Mouse (Mus musculus) limb, embryonic 14.5 days (tissue): ENCODE measurements around the gene Sgpp1. TPM values are rescaled to one million over a fixed set of nuclear protein-coding genes. Genes with fewer than 3 reads are reported as not detected.
"Not testable (repeated sequence)": the region's sequence is repeated elsewhere in the genome, so short reads cannot be mapped to it uniquely, and the experiment has no call there.

Experiments
- ATAC-seq: fragments of 200-750 bp; cut with Nextera tagmentation; 2 replicates; pipeline ENCODE4 v1.8.0; 2017; ENCODE audit warnings: low read depth, moderate number of reproducible peaks, moderate TSS enrichment; ENCODE audit not compliant: low FRiP score
- DNase-seq: peaks from one replicate; pipeline ENCODE4 v3.0.0-alpha.2; 2015; ENCODE audit warnings: low spot score
- H3K27ac ChIP-seq: fragments of 300-500 bp; sonication (generic); replicated peaks from 2 replicates; pipeline ENCODE4 v1.5.1; 2014; ENCODE audit warnings: low read depth, mild to moderate bottlenecking, low read length, moderate library complexity, mixed read lengths
- H3K27me3 ChIP-seq: fragments of 300-500 bp; sonication (generic); 2 replicates; pipeline ENCODE4 v1.6.1; 2014; ENCODE audit warnings: low read length, mixed read lengths; ENCODE audit not compliant: control insufficient read depth, insufficient read depth
- H3K36me3 ChIP-seq: fragments of 300-500 bp; sonication (generic); 2 replicates; pipeline ENCODE4 v1.6.1; 2014; ENCODE audit warnings: mild to moderate bottlenecking, low read length, moderate library complexity, mixed read lengths; ENCODE audit not compliant: control insufficient read depth, insufficient read depth
- H3K4me1 ChIP-seq: fragments of 300-500 bp; sonication (generic); 2 replicates; pipeline ENCODE4 v1.6.1; 2014; ENCODE audit warnings: antibody characterized with exemption, low read length, mixed read lengths; ENCODE audit not compliant: control insufficient read depth, insufficient read depth
- H3K4me2 ChIP-seq: fragments of 300-500 bp; sonication (generic); replicated peaks from 2 replicates; pipeline ENCODE4 v1.6.1; 2014; ENCODE audit warnings: low read depth, mild to moderate bottlenecking, low read length, moderate library complexity; ENCODE audit not compliant: severe bottlenecking
- H3K4me3 ChIP-seq: fragments of 300-500 bp; sonication (generic); replicated peaks from 2 replicates; pipeline ENCODE4 v1.5.1; 2014; ENCODE audit warnings: low read length
- H3K9ac ChIP-seq: fragments of 300-500 bp; sonication (generic); 2 replicates; pipeline ENCODE4 v1.6.1; 2014; ENCODE audit warnings: mild to moderate bottlenecking, low read depth, low read length, moderate library complexity; ENCODE audit not compliant: severe bottlenecking
- H3K9me3 ChIP-seq: fragments of 300-500 bp; sonication (generic); 2 replicates; pipeline ENCODE4 v1.6.1; 2016; ENCODE audit warnings: low read length; ENCODE audit not compliant: control insufficient read depth
- POLR2A ChIP-seq: fragments of 200-500 bp; IDR thresholded peaks from 2 replicates; pipeline ENCODE4 v1.8.0; 2012; ENCODE audit warnings: inconsistent platforms, mild to moderate bottlenecking, moderate library complexity, borderline replicate concordance; ENCODE audit not compliant: insufficient read depth, insufficient read length; ENCODE audit errors: extremely low read depth
- WGBS: fragments of 180-500 bp; shearing (Covaris S2); extraction: QIAGEN DNeasy Blood & Tissue Kit; methylation state at CpG from one replicate; pipeline ENCODE4 v1.1.7; 2014; 5-methylcytosine and 5-hydroxymethylcytosine counted together
- polyA plus RNA-seq, 2 experiments: library from polyadenylated mRNA; depleted of rRNA in 1 of 2; stranded (reverse) in 1 of 2; unstranded in 1 of 2; fragments of >200 nt; fragmentation: Nextera tagmentation in 1 of 2; extraction: Ambion mirVana in 1 of 2; gene quantifications; 2 replicates each; pipeline versions ENCODE4 v1.2.1 to v1.2.3; 2012 to 2014

Gene Sgpp1
- polyA plus RNA-seq, 2 experiments = 18.4 to 36.8 TPM

GRCm38 (mm10) chr12:75724621-75725324 is 10.8 kb downstream of the Sgpp1 start:
- no peak for DNase-seq
- 87% methylated on average over 14 of the region's 14 CpGs for WGBS
- H3K9ac ChIP-seq = no peak overlapping the region
- H3K4me3 ChIP-seq = no peak overlapping the region
- H3K9me3 ChIP-seq = no peaks in the 10 kb centered on the region
- no peak overlapping the region for H3K4me2 ChIP-seq
- H3K4me1 ChIP-seq = peaks cover 8% of the 10 kb centered on the region
- TF ChIP-seq POLR2A = no peak
- peaks cover 9% of the 10 kb centered on the region for H3K36me3 ChIP-seq
- ATAC-seq = no peak
- no peaks in the 10 kb centered on the region for H3K27me3 ChIP-seq
- H3K27ac ChIP-seq = no peak overlapping the region

- Histone ChIP-seq H3K4me3 (no peak overlapping the region), H3K36me3 (peaks cover 9% of the 10 kb centered on the region), H3K4me1 (peaks cover 8% of the 10 kb centered on the region), H3K27ac (no peak overlapping the region), H3K9me3 (no peaks in the 10 kb centered on the region), H3K27me3 (no peaks in the 10 kb centered on the region), H3K9ac (no peak overlapping the region), H3K4me2 (no peak overlapping the region)
- WGBS = 88% methylated on average over 11 of the region's 11 CpGs
- no peak for TF ChIP-seq POLR2A
- DNase-seq (no peak), ATAC-seq (no peak)
Observed at GRCm38 (mm10) chr12:75723839-75724463, 11.6 kb downstream of the Sgpp1 start.

GRCm38 (mm10) chr12:75721941-75722340 is 13.6 kb downstream of the Sgpp1 start:
- no peak overlapping the region for H3K27ac ChIP-seq
- no peak overlapping the region for H3K4me3 ChIP-seq
- no peak overlapping the region for H3K4me2 ChIP-seq
- H3K27me3 ChIP-seq = no peaks in the 10 kb centered on the region
- ATAC-seq = no peak
- no peak overlapping the region for H3K9ac ChIP-seq
- H3K36me3 ChIP-seq = no peaks in the 10 kb centered on the region; the same call in 1 of the 2 replicates
- no peak for DNase-seq
- H3K9me3 ChIP-seq = no peaks in the 10 kb centered on the region
- H3K4me1 ChIP-seq = peaks cover 8% of the 10 kb centered on the region
- TF ChIP-seq POLR2A = no peak
- WGBS = 9% methylated on average over 4 of the region's 4 CpGs

- ATAC-seq (no peak), DNase-seq (no peak)
- H3K4me3 ChIP-seq = no peak overlapping the region
- H3K27me3 ChIP-seq = no peaks in the 10 kb centered on the region
- no peak overlapping the region for H3K27ac ChIP-seq
- no peak overlapping the region for H3K9ac ChIP-seq
- no peak overlapping the region for H3K4me2 ChIP-seq
- H3K9me3 ChIP-seq = no peaks in the 10 kb centered on the region
- peaks cover 6% of the 10 kb centered on the region for H3K36me3 ChIP-seq
- WGBS = 49% methylated on average over 9 of the region's 9 CpGs
- H3K4me1 ChIP-seq = peaks cover 8% of the 10 kb centered on the region
- TF ChIP-seq POLR2A = no peak
Observed at GRCm38 (mm10) chr12:75721006-75721405, 14.5 kb downstream of the Sgpp1 start.

GRCm38 (mm10) chr12:75713596-75713995 is 21.9 kb downstream of the Sgpp1 start:
- no peak overlapping the region for H3K4me2 ChIP-seq
- no peak for TF ChIP-seq POLR2A
- no peak overlapping the region for H3K4me3 ChIP-seq
- no peaks in the 10 kb centered on the region for H3K27me3 ChIP-seq
- no peak for ATAC-seq
- DNase-seq = no peak
- peaks cover 8% of the 10 kb centered on the region for H3K36me3 ChIP-seq
- no peak overlapping the region for H3K9ac ChIP-seq
- no peaks in the 10 kb centered on the region for H3K9me3 ChIP-seq
- 88% methylated on average over 9 of the region's 9 CpGs for WGBS
- no peaks in the 10 kb centered on the region for H3K4me1 ChIP-seq
- H3K27ac ChIP-seq = no peak overlapping the region

- DNase-seq, H3K9ac ChIP-seq, H3K4me2 ChIP-seq, H3K4me3 ChIP-seq, H3K27me3 ChIP-seq, H3K4me1 ChIP-seq, H3K36me3 ChIP-seq, H3K27ac ChIP-seq, ATAC-seq, H3K9me3 ChIP-seq: not testable (repeated sequence)
- WGBS = 89% methylated on average over 7 of the region's 7 CpGs
Observed at GRCm38 (mm10) chr12:75712905-75713304, 22.6 kb downstream of the Sgpp1 start.
